Mouse (Mus musculus): Measurements from ENCODE around the gene Gm10376.
"Not testable (repeated sequence)": the region's sequence is repeated elsewhere in the genome, so short reads cannot be mapped to it uniquely, and the experiment has no call there.

The Gm10376 gene

GRCm38 (mm10) chr14:43015528-43015927, at the start of gene Gm10376:
Gene Gm10376, minus strand, starts transcription at chr14:43015628.
- DNase-seq (ENCODE audit: extremely low spot score, low read depth, low spot score), result not testable (repeated sequence)

GRCm38 (mm10) chr14:43060179-43060578, 44.8 kb upstream of the Gm10376 start:
- not testable (repeated sequence) for DNase-seq (ENCODE audit: extremely low spot score, low read depth, low spot score)

- not testable (repeated sequence) for DNase-seq (ENCODE audit: extremely low spot score, low read depth, low spot score)
Measured at GRCm38 (mm10) chr14:43058063-43058462, 42.6 kb upstream of the Gm10376 start.

GRCm38 (mm10) chr14:42993524-42993923, 21.9 kb downstream of the Gm10376 start, which contains the start of gene Gm8082:
Gene Gm8082, minus strand, starts transcription at chr14:42993624.
- not testable (repeated sequence) for DNase-seq (ENCODE audit: extremely low spot score, low read depth, low spot score)
